Mouse (Mus musculus): ENCODE measurements around the gene Chrm5. TPM values are rescaled to one million over a fixed set of nuclear protein-coding genes. Genes with fewer than 3 reads are reported as not detected.

Chrm5 gene
- not detected for polyA plus RNA-seq (2012; fragmentation: generic; extraction: Trizol)

DNA sequence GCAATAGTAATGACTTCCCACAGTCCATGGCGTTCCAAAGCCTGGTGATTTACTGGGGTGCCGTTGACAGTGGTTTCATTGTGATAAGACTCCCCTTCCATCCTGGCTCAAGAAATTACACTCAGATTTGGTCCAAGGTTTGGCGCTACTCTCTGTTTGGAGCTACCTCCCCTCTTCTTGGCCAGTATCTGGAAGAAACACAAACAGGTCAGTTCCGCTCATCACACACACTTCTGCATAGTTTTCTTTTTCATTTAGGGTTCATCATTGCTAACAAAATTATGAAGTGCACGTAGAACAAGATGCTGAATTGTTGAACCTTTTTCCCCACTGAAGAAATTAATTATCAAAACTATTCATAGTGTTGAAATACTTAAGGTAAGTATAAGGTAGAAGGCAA is at the start of gene Chrm5:
Gene Chrm5, minus strand, starts transcription at position 101 of the 400 bp plus-strand sequence.
- no peak for TF ChIP-seq TCF3 (IDR thresholded peaks at IDR 0.05; ENCODE audit: insufficient read length, low read depth)
- TF ChIP-seq SRF (IDR thresholded peaks at IDR 0.05; ENCODE audit: control insufficient read depth, insufficient read length, low read depth) = no peak
- TF ChIP-seq MAX (IDR thresholded peaks at IDR 0.05; ENCODE audit: low read depth) = no peak
- TF ChIP-seq POLR2A (IDR thresholded peaks at IDR 0.05; ENCODE audit: insufficient read length, low read depth) = no peak
- TF ChIP-seq REST (IDR thresholded peaks at IDR 0.05; ENCODE audit: insufficient read depth, insufficient read length) = no peak
- no peak for TF ChIP-seq POLR2AphosphoS2 (IDR thresholded peaks at IDR 0.05; ENCODE audit: insufficient read length, low read depth)
- no peak for TF ChIP-seq CEBPB (IDR thresholded peaks at IDR 0.05; ENCODE audit: insufficient read depth, poor library complexity, severe bottlenecking)
- no peak for TF ChIP-seq USF1 (IDR thresholded peaks at IDR 0.05; ENCODE audit: low read depth)
- TF ChIP-seq MYOG (IDR thresholded peaks at IDR 0.05; ENCODE audit: control insufficient read depth in 1 of 3, insufficient read depth in 1 of 3, insufficient read length in 2 of 3, low read depth in 2 of 3) = no peak
- TF ChIP-seq MYOD1 (IDR thresholded peaks at IDR 0.05; ENCODE audit: control insufficient read depth in 1 of 3, insufficient read length in 2 of 3, low read depth in 2 of 3) = no peak
- no peak for TF ChIP-seq TCF12 (IDR thresholded peaks at IDR 0.05; ENCODE audit: insufficient read depth, poor library complexity, severe bottlenecking)
- no peak for TF ChIP-seq E2F4 (IDR thresholded peaks at IDR 0.05; ENCODE audit: insufficient read depth)
- Histone ChIP-seq H3K27me3 (ENCODE audit: control insufficient read depth, insufficient read depth, insufficient read length) (no peaks in the 10 kb centered on the region), H3K4me2 (ENCODE audit: low read depth) (no peak within 1 kb of the TSS), H3ac (ENCODE audit: control insufficient read depth, insufficient read length) (no peak within 1 kb of the TSS), H3K79me2 (ENCODE audit: control insufficient read depth, insufficient read depth) (no peaks in the 10 kb centered on the region), H3K36me3 (ENCODE audit: control insufficient read depth, insufficient read depth) (no peaks in the 10 kb centered on the region), H3K4me3 (no peak within 1 kb of the TSS)

DNA sequence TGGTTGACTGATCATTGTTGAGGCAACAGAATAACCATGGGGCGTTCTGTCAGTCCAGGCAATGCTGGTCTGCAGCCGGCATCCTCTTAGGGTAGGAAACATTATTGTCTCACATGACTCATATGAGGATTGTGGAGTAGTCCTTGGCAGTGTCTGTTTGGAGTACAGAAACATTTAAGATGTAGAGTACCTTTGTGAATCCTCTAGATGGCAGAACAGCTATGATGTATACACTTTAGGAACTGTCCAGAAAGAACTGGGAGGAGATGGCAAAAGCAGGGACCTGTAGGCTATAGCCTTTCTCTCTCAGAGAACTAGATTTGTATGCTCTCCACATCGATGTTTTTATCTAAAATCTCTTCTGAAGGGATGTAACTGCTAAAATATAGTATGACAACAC is 46.4 kb upstream of the Chrm5 start:
- no peaks in the 10 kb centered on the region for H3K79me2 ChIP-seq (ENCODE audit: control insufficient read depth, insufficient read depth)
- no peaks in the 10 kb centered on the region for H3K27me3 ChIP-seq (ENCODE audit: control insufficient read depth, insufficient read depth, insufficient read length)
- no peak overlapping the region for H3ac ChIP-seq (ENCODE audit: control insufficient read depth, insufficient read length)
- H3K4me2 ChIP-seq (ENCODE audit: low read depth) = no peak overlapping the region
- no peak for TF ChIP-seq SRF (IDR thresholded peaks at IDR 0.05; ENCODE audit: control insufficient read depth, insufficient read length, low read depth)
- no peak for TF ChIP-seq CEBPB (IDR thresholded peaks at IDR 0.05; ENCODE audit: insufficient read depth, poor library complexity, severe bottlenecking)
- no peak for TF ChIP-seq USF1 (IDR thresholded peaks at IDR 0.05; ENCODE audit: low read depth)
- TF ChIP-seq REST (IDR thresholded peaks at IDR 0.05; ENCODE audit: insufficient read depth, insufficient read length) = no peak
- TF ChIP-seq E2F4 (IDR thresholded peaks at IDR 0.05; ENCODE audit: insufficient read depth) = no peak
- TF ChIP-seq TCF3 (IDR thresholded peaks at IDR 0.05; ENCODE audit: insufficient read length, low read depth) = no peak
- no peaks in the 10 kb centered on the region for H3K36me3 ChIP-seq (ENCODE audit: control insufficient read depth, insufficient read depth)
- no peak overlapping the region for H3K4me3 ChIP-seq

DNA sequence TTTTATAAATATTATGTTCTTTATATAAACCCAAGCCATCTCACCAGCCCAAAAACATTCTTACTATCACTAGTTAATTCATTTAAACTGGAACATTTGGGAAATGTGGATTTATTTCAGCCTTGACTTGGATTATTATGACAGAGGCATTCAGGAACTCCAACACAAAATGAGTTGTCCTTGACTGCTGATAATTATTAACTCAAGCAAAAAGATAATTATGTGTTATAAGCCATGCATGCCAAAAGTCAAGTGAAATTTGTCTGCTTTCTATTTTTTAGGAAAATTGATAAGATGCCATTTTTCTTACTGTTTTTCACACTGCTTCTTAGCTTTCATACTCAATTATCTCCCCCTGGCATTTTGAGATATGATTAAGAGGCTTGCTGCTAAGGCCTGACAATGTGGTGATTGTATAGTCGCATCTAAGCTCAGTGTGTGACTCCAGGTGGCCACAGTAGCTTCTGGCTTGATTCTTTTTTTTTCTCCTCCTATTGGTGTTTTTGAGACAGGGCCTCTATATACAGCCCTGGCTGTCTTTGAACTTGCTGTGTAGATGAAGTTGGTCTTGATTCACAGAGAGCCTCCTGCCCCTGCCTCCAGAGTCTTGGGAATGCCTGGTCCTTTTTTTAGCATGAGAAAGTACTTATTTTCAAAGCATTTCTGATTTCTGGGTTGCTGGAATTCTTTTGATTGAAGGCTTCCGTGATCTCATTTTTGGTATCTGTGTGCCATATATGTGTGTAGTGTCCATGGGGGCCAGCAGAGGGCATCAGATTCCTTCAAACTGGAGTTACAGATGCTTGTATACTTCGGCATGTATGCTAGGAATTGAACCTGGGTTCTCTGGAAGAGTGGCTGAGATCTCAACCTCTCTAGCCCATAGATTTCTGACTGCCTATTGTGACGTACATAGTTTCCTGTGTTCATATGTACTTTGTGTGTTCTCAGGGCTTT is 40.2 kb upstream of the Chrm5 start:
- TF ChIP-seq POLR2AphosphoS2 (IDR thresholded peaks at IDR 0.05; ENCODE audit: insufficient read length, low read depth) (no peak), TCF3 (IDR thresholded peaks at IDR 0.05; ENCODE audit: insufficient read length, low read depth) (no peak), REST (IDR thresholded peaks at IDR 0.05; ENCODE audit: insufficient read depth, insufficient read length) (no peak), TCF12 (IDR thresholded peaks at IDR 0.05; ENCODE audit: insufficient read depth, poor library complexity, severe bottlenecking) (no peak), MYOG (IDR thresholded peaks at IDR 0.05; ENCODE audit: control insufficient read depth in 1 of 3, insufficient read depth in 1 of 3, insufficient read length in 2 of 3, low read depth in 2 of 3) (no peak), SRF (IDR thresholded peaks at IDR 0.05; ENCODE audit: control insufficient read depth, insufficient read length, low read depth) (no peak), MAX (IDR thresholded peaks at IDR 0.05; ENCODE audit: low read depth) (no peak), CEBPB (IDR thresholded peaks at IDR 0.05; ENCODE audit: insufficient read depth, poor library complexity, severe bottlenecking) (no peak), E2F4 (IDR thresholded peaks at IDR 0.05; ENCODE audit: insufficient read depth) (no peak), MYOD1 (IDR thresholded peaks at IDR 0.05; ENCODE audit: control insufficient read depth in 1 of 3, insufficient read length in 2 of 3, low read depth in 2 of 3) (no peak), USF1 (IDR thresholded peaks at IDR 0.05; ENCODE audit: low read depth) (no peak), POLR2A (IDR thresholded peaks at IDR 0.05; ENCODE audit: insufficient read length, low read depth) (no peak)
- Histone ChIP-seq H3K4me2 (ENCODE audit: low read depth) (no peak overlapping the region), H3ac (ENCODE audit: control insufficient read depth, insufficient read length) (no peak overlapping the region)

DNA sequence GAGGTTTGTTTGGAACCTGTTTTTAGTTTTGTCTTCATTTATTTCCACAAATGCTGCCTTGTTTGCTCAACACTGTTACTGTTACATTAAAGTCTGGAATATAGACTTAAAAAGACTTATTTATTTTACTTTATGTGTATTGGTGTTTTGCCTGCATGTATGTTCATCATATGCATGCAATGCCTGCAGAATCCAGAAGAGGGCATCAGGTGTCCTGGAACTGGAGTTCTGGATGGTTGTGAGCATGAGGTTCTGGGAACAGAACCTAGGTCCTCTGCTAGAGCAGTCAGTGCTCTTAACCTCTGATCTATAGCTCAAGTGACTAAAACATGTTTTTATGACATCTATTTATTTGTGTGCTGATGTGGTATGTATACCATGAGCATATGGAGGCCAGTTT is 38.0 kb upstream of the Chrm5 start:
- H3K27me3 ChIP-seq (ENCODE audit: control insufficient read depth, insufficient read depth, insufficient read length) = no peaks in the 10 kb centered on the region
- no peaks in the 10 kb centered on the region for H3K36me3 ChIP-seq (ENCODE audit: control insufficient read depth, insufficient read depth)
- no peak overlapping the region for H3ac ChIP-seq (ENCODE audit: control insufficient read depth, insufficient read length)
- no peak overlapping the region for H3K4me3 ChIP-seq
- TF ChIP-seq TCF12 (IDR thresholded peaks at IDR 0.05; ENCODE audit: insufficient read depth, poor library complexity, severe bottlenecking) (no peak), REST (IDR thresholded peaks at IDR 0.05; ENCODE audit: insufficient read depth, insufficient read length) (no peak), CEBPB (IDR thresholded peaks at IDR 0.05; ENCODE audit: insufficient read depth, poor library complexity, severe bottlenecking) (no peak)
- H3K4me2 ChIP-seq (ENCODE audit: low read depth) = no peak overlapping the region
- no peaks in the 10 kb centered on the region for H3K79me2 ChIP-seq (ENCODE audit: control insufficient read depth, insufficient read depth)

More for the DNA sequence above, 40.2 kb upstream of the Chrm5 start:
- Histone ChIP-seq H3K79me2 (ENCODE audit: control insufficient read depth, insufficient read depth) (no peaks in the 10 kb centered on the region), H3K4me3 (no peak overlapping the region), H3K36me3 (ENCODE audit: control insufficient read depth, insufficient read depth) (no peaks in the 10 kb centered on the region), H3K27me3 (ENCODE audit: control insufficient read depth, insufficient read depth, insufficient read length) (no peaks in the 10 kb centered on the region)

DNA sequence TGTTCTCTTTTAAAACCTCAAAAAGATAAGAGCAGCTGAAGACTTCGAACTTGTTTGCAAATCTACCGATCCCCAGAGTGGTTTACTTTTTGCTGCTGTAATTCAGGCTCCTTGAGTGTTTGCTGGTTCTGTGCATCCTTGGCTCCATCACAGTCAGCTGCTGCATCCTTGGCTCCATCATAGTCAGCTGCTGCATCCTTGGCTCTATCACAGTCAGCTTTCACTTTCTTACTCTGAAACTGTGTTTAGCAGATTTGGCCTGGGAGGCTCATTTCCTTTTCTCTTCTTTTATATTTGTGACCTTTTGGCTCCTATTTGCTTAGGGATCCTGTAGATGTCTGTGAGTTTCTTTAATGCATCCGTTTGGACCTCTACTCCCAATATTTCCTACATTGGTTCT is 36.6 kb upstream of the Chrm5 start:
- H3ac ChIP-seq (ENCODE audit: control insufficient read depth, insufficient read length) = no peak overlapping the region
- H3K79me2 ChIP-seq (ENCODE audit: control insufficient read depth, insufficient read depth) = no peaks in the 10 kb centered on the region
- no peaks in the 10 kb centered on the region for H3K36me3 ChIP-seq (ENCODE audit: control insufficient read depth, insufficient read depth)
- no peak overlapping the region for H3K4me2 ChIP-seq (ENCODE audit: low read depth)
- TF ChIP-seq MYOD1 (IDR thresholded peaks at IDR 0.05; ENCODE audit: control insufficient read depth in 1 of 3, insufficient read length in 2 of 3, low read depth in 2 of 3) (no peak), CEBPB (IDR thresholded peaks at IDR 0.05; ENCODE audit: insufficient read depth, poor library complexity, severe bottlenecking) (no peak), POLR2A (IDR thresholded peaks at IDR 0.05; ENCODE audit: insufficient read length, low read depth) (no peak), MAX (IDR thresholded peaks at IDR 0.05; ENCODE audit: low read depth) (no peak), MYOG (IDR thresholded peaks at IDR 0.05; ENCODE audit: control insufficient read depth in 1 of 3, insufficient read depth in 1 of 3, insufficient read length in 2 of 3, low read depth in 2 of 3) (no peak), E2F4 (IDR thresholded peaks at IDR 0.05; ENCODE audit: insufficient read depth) (no peak), USF1 (IDR thresholded peaks at IDR 0.05; ENCODE audit: low read depth) (no peak), POLR2AphosphoS2 (IDR thresholded peaks at IDR 0.05; ENCODE audit: insufficient read length, low read depth) (no peak), TCF12 (IDR thresholded peaks at IDR 0.05; ENCODE audit: insufficient read depth, poor library complexity, severe bottlenecking) (no peak), TCF3 (IDR thresholded peaks at IDR 0.05; ENCODE audit: insufficient read length, low read depth) (no peak), REST (IDR thresholded peaks at IDR 0.05; ENCODE audit: insufficient read depth, insufficient read length) (no peak), SRF (IDR thresholded peaks at IDR 0.05; ENCODE audit: control insufficient read depth, insufficient read length, low read depth) (no peak)
- no peaks in the 10 kb centered on the region for H3K27me3 ChIP-seq (ENCODE audit: control insufficient read depth, insufficient read depth, insufficient read length)
- no peak overlapping the region for H3K4me3 ChIP-seq

Data from myocyte (in vitro differentiated cells).